Mouse (Mus musculus) cortical plate, adult 2 months (tissue): Measurements from ENCODE around the gene Gzf1.

ENCODE experiments used
- CTCF ChIP-seq: fragments of 200-500 bp; IDR thresholded peaks from 2 replicates; pipeline ENCODE4 v1.5.1; 2011; ENCODE audit warnings: mild to moderate bottlenecking, control low read depth, low read length; ENCODE audit not compliant: insufficient read depth; ENCODE audit errors: extremely low read depth
- POLR2A ChIP-seq: fragments of 200-500 bp; IDR thresholded peaks from 2 replicates; pipeline ENCODE4 v1.6.1; 2011; ENCODE audit warnings: mild to moderate bottlenecking, low read length, control low read depth; ENCODE audit not compliant: insufficient read depth; ENCODE audit errors: extremely low read depth

GRCm38 (mm10) chr2:148644421-148645000 lies 36.3 kb upstream of the Gzf1 start:
- no peak for TF ChIP-seq POLR2A
- TF ChIP-seq CTCF: no peak
